Mouse (Mus musculus) hindbrain, embryonic 11.5 days (tissue): ENCODE data around the gene Rab44. TPM values are rescaled to one million over a fixed set of nuclear protein-coding genes. Genes with fewer than 3 reads are reported as not detected.

Experiments used
- ATAC-seq: fragments of 200-750 bp; cut with Nextera tagmentation; 2 replicates; pipeline ENCODE4 v1.8.0; 2017; ENCODE audit warnings: mild to moderate bottlenecking, moderate TSS enrichment, moderate library complexity; ENCODE audit not compliant: low FRiP score
- DNase-seq: peaks from one replicate; pipeline ENCODE4 v3.0.0-alpha.2; 2015; ENCODE audit warnings: low spot score
- H3K27ac ChIP-seq: fragments of 300-500 bp; sonication (generic); 2 replicates; pipeline ENCODE4 v1.5.1; 2014; ENCODE audit warnings: mild to moderate bottlenecking, low read depth, low read length
- H3K27me3 ChIP-seq: fragments of 300-500 bp; sonication (generic); 2 replicates; pipeline ENCODE4 v1.6.1; 2014; ENCODE audit warnings: mild to moderate bottlenecking, low read length, moderate library complexity, mixed read lengths; ENCODE audit not compliant: control insufficient read depth, insufficient read depth
- H3K36me3 ChIP-seq: fragments of 300-500 bp; sonication (generic); 2 replicates; pipeline ENCODE4 v1.6.1; 2014; ENCODE audit warnings: mild to moderate bottlenecking, low read length, moderate library complexity, mixed read lengths; ENCODE audit not compliant: control insufficient read depth, insufficient read depth
- H3K4me1 ChIP-seq: fragments of 300-500 bp; sonication (generic); replicated peaks from 2 replicates; pipeline ENCODE4 v1.6.1; 2014; ENCODE audit warnings: low read length, mixed read lengths; ENCODE audit not compliant: control insufficient read depth, insufficient read depth
- H3K4me2 ChIP-seq: fragments of 300-500 bp; sonication (generic); replicated peaks from 2 replicates; pipeline ENCODE4 v1.6.1; 2014; ENCODE audit warnings: mild to moderate bottlenecking, low read depth, low read length
- H3K4me3 ChIP-seq: fragments of 300-500 bp; sonication (generic); 2 replicates; pipeline ENCODE4 v1.5.1; 2014; ENCODE audit warnings: low read depth, low read length
- H3K9ac ChIP-seq: fragments of 300-500 bp; sonication (generic); 2 replicates; pipeline ENCODE4 v1.6.1; 2014; ENCODE audit warnings: low read depth, low read length
- H3K9me3 ChIP-seq: fragments of 300-500 bp; sonication (generic); 2 replicates; pipeline ENCODE4 v1.6.1; 2016; ENCODE audit warnings: low read length; ENCODE audit not compliant: control insufficient read depth
- WGBS: fragments of 180-500 bp; shearing (Covaris S2); extraction: QIAGEN DNeasy Blood & Tissue Kit; methylation state at CpG from one replicate; pipeline ENCODE4 v1.1.7; 2014; 5-methylcytosine and 5-hydroxymethylcytosine counted together
- polyA plus RNA-seq: library from polyadenylated mRNA; unstranded; fragments of >200 nt; fragmentation: Nextera tagmentation; extraction: Ambion mirVana; gene quantifications from 2 replicates; pipeline ENCODE4 v1.2.1, GENCODE M21; 2014

The Rab44 gene
- polyA plus RNA-seq, 1 experiment from 2014 or later, result not detected

DNA sequence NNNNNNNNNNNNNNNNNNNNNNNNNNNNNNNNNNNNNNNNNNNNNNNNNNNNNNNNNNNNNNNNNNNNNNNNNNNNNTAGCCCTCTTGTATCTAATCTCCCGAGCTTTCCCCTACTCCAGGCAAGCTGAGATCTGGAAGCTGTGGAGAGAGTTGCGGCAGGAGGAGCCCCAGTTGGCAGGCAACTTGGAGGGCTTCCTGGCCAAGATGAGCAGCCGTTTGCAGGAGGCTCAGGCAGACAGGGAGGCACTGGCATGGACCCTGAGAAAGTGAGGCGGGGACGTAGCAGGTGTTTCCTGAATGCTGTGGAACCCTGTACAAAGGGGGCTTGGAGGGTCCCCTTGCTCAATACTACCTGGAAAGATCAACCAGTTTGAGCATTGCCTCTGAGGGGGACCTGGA lies 21.1 kb downstream of the Rab44 start:
- H3K4me1 ChIP-seq, result no peaks in the 10 kb centered on the region
- H3K9me3 ChIP-seq, result no peaks in the 10 kb centered on the region
- H3K4me3 ChIP-seq, result no peak overlapping the region
- WGBS, result 83% methylated on average over 5 of the region's 5 CpGs
- no peaks in the 10 kb centered on the region for H3K27me3 ChIP-seq
- no peak overlapping the region for H3K9ac ChIP-seq
- H3K27ac ChIP-seq, result no peak overlapping the region
- no peak overlapping the region for H3K4me2 ChIP-seq
- ATAC-seq (no peak), DNase-seq (no peak)
- H3K36me3 ChIP-seq, result no peaks in the 10 kb centered on the region

DNA sequence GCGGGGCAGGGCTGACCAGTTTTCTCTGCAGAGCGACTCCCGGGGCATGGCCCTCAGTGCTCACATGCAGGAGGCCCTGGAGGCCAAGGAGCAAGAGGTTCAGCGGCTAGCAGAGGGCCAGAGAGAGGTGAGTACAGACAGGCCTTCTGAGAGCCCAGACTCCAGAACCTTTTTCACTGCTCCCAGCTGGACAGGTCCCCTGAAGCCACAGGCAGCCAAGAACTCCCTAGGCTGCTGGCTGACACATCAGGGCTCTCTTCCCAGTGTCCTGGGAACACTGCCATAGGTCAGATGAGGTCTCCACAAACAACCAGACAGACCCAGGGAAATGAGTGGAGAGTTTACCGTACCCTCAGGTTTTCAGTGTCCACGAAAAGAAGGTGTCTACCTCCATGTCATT lies 22.3 kb downstream of the Rab44 start:
- no peak overlapping the region for H3K27ac ChIP-seq
- H3K9ac ChIP-seq, result no peak overlapping the region
- no peaks in the 10 kb centered on the region for H3K36me3 ChIP-seq
- H3K27me3 ChIP-seq, result no peaks in the 10 kb centered on the region
- ATAC-seq (no peak), DNase-seq (no peak)
- no peaks in the 10 kb centered on the region for H3K4me1 ChIP-seq
- H3K4me2 ChIP-seq, result no peak overlapping the region
- H3K9me3 ChIP-seq, result no peaks in the 10 kb centered on the region
- no peak overlapping the region for H3K4me3 ChIP-seq
- 67% methylated on average over 6 of the region's 6 CpGs for WGBS

DNA sequence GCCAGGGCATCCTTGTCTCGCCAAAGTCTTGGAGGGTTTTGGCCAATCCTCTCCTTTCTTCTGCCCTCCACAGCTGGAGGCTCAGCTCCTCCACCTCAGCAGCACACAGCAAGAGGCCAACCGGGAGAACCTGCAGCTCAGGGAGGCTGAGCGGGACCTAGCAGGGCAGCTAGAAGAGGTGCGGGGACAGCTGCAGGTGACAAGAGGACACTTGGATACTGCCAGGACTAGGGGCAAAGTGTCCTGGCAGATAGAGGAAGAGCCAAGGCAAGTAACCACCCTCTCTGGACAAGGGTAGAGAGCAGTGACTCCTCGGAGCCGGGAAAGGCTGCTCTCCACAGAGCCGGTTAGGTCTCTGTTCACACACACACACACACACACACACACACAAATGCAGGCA lies 24.0 kb downstream of the Rab44 start:
- no peak overlapping the region for H3K4me3 ChIP-seq
- no peak overlapping the region for H3K9ac ChIP-seq
- WGBS, result 80% methylated on average over 7 of the region's 7 CpGs
- H3K27me3 ChIP-seq, result no peaks in the 10 kb centered on the region
- no peak overlapping the region for H3K4me2 ChIP-seq
- no peak for DNase-seq
- no peaks in the 10 kb centered on the region for H3K36me3 ChIP-seq
- H3K9me3 ChIP-seq, result no peaks in the 10 kb centered on the region
- H3K27ac ChIP-seq, result no peak overlapping the region
- H3K4me1 ChIP-seq, result no peaks in the 10 kb centered on the region
- ATAC-seq, result no peak

DNA sequence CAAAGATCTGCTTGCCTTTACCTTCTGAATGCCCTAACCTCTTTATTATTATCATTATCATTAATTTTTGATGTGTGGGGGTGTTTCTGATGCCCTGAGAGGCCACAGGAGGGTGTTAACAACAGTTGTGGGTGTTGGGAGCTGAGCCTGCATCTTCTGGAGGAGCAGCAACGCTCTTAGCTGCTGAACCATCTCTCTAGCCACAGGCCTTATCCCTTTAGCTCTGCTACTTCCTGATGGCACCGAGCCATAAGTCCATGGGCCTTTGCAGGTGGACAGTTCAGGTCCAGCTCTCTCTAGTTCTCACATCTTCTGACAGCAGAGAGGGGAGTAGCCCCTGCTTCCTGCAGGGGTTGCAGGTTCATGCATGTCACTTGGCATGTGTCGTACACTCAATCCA lies 27.6 kb downstream of the Rab44 start:
- H3K4me1 ChIP-seq, result no peaks in the 10 kb centered on the region
- no peak for DNase-seq
- no peak for ATAC-seq
- no peak overlapping the region for H3K4me2 ChIP-seq
- no peaks in the 10 kb centered on the region for H3K9me3 ChIP-seq
- no peak overlapping the region for H3K9ac ChIP-seq
- no peak overlapping the region for H3K4me3 ChIP-seq
- no peaks in the 10 kb centered on the region for H3K27me3 ChIP-seq
- 85% methylated on average over 3 of the region's 3 CpGs for WGBS
- H3K36me3 ChIP-seq, result no peaks in the 10 kb centered on the region
- no peak overlapping the region for H3K27ac ChIP-seq

DNA sequence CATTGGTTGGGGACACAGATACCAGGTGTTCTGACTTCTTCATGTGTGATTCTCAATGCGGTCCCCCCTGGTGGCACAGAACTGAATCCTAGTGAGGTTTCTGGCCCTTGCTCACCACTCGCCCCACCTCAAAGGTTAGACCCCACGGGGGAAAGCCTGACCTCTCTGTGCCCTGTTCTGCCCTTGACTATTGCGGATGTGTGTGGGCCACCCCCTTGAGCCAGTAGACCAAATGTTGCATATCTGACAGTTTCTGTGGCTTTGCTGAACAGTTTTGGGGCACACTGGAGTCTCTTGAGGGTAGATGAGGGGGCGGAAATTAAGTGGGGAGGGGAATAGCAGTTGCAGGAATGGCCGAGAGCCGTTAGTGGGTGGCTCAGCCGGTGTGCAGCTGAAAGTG lies 29.3 kb downstream of the Rab44 start:
- Histone ChIP-seq H3K36me3 (no peaks in the 10 kb centered on the region), H3K4me3 (no peak overlapping the region), H3K9ac (no peak overlapping the region), H3K27me3 (no peaks in the 10 kb centered on the region), H3K27ac (no peak overlapping the region), H3K4me1 (no peaks in the 10 kb centered on the region), H3K4me2 (no peak overlapping the region), H3K9me3 (no peaks in the 10 kb centered on the region)
- no peak for ATAC-seq
- 80% methylated on average over 8 of the region's 8 CpGs for WGBS
- no peak for DNase-seq

DNA sequence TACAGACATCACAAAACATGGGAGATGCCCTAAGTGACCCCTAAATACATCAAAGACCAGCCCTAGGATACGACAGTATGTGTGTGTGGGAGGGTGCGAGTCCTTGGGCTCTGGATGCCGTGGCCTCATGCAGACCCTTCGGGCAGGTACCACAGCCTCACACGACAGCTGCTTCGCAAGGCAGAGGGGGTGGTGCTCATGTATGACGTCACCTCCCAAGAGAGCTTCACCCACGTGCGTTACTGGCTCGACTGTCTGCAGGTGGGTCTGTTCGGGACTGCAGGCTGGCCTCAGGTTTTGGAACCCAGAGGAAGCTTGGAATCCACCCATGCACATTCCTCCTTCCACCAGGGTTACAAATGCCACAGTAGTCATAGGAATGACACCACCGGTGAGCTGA lies 31.2 kb downstream of the Rab44 start:
- no peak overlapping the region for H3K4me3 ChIP-seq
- H3K4me2 ChIP-seq, result no peak overlapping the region
- WGBS, result 93% methylated on average over 12 of the region's 12 CpGs
- H3K4me1 ChIP-seq, result no peaks in the 10 kb centered on the region
- DNase-seq (no peak), ATAC-seq (no peak)
- H3K27ac ChIP-seq, result no peak overlapping the region
- no peaks in the 10 kb centered on the region for H3K9me3 ChIP-seq
- H3K9ac ChIP-seq, result no peak overlapping the region
- no peaks in the 10 kb centered on the region for H3K36me3 ChIP-seq
- H3K27me3 ChIP-seq, result no peaks in the 10 kb centered on the region

DNA sequence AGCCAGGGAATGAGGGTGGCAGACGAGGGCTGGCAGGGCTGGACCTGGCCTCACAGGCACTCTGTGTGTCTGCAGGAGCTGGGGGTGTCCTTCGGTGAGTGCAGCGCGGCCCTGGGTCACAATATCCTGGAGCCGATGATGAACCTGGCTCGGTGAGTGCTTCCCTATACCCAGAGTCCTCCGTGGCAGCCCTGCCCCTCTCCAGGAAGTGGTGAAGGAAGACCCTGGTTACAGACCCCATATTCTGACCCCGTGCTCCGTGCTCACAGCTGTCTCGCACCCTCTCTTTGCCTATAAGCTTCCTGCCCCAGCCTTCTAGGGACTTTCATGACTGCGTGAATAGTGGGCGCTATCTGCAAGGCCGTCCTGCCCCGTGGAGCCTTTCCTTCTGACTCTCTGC lies 33.3 kb downstream of the Rab44 start:
- Histone ChIP-seq H3K36me3 (no peaks in the 10 kb centered on the region), H3K4me2 (no peak overlapping the region), H3K9ac (no peak overlapping the region), H3K4me1 (no peaks in the 10 kb centered on the region), H3K9me3 (no peaks in the 10 kb centered on the region), H3K4me3 (no peak overlapping the region), H3K27me3 (no peaks in the 10 kb centered on the region), H3K27ac (no peak overlapping the region)
- ATAC-seq (no peak), DNase-seq (no peak)
- WGBS, result 76% methylated on average over 14 of the region's 14 CpGs

DNA sequence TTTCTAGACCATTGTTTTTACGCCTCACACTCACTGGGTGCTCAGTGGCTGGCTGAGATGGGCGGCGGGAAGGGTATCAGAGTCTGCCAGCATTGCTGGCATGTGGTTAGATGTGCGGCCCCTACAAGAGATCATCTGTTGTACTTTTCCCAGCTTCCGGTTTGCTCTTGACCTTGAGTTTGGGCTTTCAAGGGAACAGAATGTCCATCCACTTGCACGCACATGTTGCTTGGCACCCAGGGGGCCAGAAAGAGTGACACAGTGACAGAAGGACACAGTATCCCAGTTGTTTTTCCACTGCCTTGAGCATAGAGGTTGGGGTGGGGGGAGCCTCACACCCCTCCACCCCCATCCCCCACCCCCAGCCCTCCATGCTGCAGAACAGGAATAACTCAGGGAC lies 33.8 kb downstream of the Rab44 start:
- WGBS, result 81% methylated on average over 6 of the region's 6 CpGs
- no peaks in the 10 kb centered on the region for H3K27me3 ChIP-seq
- no peak overlapping the region for H3K4me3 ChIP-seq
- no peak overlapping the region for H3K9ac ChIP-seq
- DNase-seq (no peak), ATAC-seq (no peak)
- H3K4me2 ChIP-seq, result no peak overlapping the region
- H3K9me3 ChIP-seq, result no peaks in the 10 kb centered on the region
- H3K27ac ChIP-seq, result no peak overlapping the region
- no peaks in the 10 kb centered on the region for H3K36me3 ChIP-seq
- no peaks in the 10 kb centered on the region for H3K4me1 ChIP-seq

DNA sequence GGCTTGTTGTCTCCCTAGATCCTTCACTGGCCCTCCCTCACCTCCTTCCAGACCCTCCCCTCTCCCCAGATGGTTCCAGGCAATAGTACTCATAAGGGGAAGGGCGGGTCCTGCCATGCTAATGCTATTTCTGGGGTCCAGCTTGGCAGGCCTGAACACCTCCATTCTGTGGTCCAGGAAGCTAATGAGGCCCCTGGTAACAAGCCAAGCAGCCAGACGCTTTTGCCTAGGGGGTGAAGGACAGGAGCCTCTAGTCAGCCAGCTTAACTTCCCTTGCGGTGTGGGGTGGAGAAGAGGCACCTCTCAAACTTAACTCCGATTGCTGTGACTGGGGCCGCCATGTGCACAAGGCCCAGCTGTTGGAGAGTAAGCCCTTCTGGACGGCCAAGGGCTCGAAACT lies 35.8 kb downstream of the Rab44 start:
- Histone ChIP-seq H3K4me3 (no peak overlapping the region), H3K9me3 (no peaks in the 10 kb centered on the region), H3K27ac (no peak overlapping the region), H3K9ac (no peak overlapping the region), H3K4me2 (no peak overlapping the region), H3K27me3 (no peaks in the 10 kb centered on the region), H3K4me1 (no peaks in the 10 kb centered on the region), H3K36me3 (no peaks in the 10 kb centered on the region)
- ATAC-seq (no peak), DNase-seq (no peak)
- WGBS, result 80% methylated on average over 7 of the region's 7 CpGs
